13 mouse cellular contexts compared by ENCODE assay signal in the genomic region with DNA sequence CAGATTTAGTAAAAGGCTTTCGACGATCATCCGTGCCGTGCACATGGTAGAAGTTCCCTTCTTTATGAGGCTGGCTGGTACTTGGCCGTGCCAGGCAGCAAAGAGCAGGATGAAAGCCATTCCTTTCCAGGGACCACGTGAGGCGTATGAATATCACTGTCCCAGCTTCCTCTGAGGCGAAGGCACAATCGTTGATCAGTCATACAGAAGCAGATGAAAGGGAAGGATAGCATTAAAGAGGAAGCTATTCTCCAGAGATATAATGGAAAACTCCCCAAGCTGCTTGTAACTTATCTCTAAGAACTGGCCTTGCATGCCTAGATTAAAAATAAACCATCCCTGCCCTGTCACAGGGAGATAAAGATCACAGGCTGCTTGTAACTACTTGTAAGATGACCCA.
"Had no signal": no experiment of that assay in that cellular context is flagged by ENCODE, and none has a peak within 500 bp of the region (broad histone marks: within the 10 kb centered on the region; RNA-seq: fewer than 3 reads in every experiment).

No protein-coding gene starts in this region.

- H3K9me3 ChIP-seq: kidney, embryonic 15.5 days; limb, embryonic 15.5 days; liver, embryonic 12.5 days; neural tube, embryonic 15.5 days had no signal

- H3K36me3 ChIP-seq: kidney, embryonic 15.5 days; limb, embryonic 15.5 days; liver, embryonic 12.5 days; neural tube, embryonic 15.5 days had no signal

- DNase-seq: kidney, adult 2 months; kidney, postnatal 36 days; layer of hippocampus, adult 9-11 months; layer of hippocampus, postnatal 36 days; lung, embryonic 14.5 days; lung, postnatal 10 days; thymus, postnatal 4 days had no signal

- H3K4me2 ChIP-seq: kidney, embryonic 15.5 days; limb, embryonic 15.5 days; liver, embryonic 12.5 days; lung, embryonic 14.5 days; neural tube, embryonic 15.5 days had no signal

- ATAC-seq: liver, embryonic 12.5 days had no signal

- H3K4me3 ChIP-seq: kidney, embryonic 15.5 days; limb, embryonic 15.5 days; liver, embryonic 12.5 days; myocyte; neural tube, embryonic 15.5 days had no signal

- H3K27ac ChIP-seq: kidney, embryonic 15.5 days; limb, embryonic 15.5 days; liver, embryonic 12.5 days; neural tube, embryonic 15.5 days; stomach, postnatal 0 days had no signal

- H3K9ac ChIP-seq: kidney, embryonic 15.5 days; limb, embryonic 15.5 days; liver, embryonic 12.5 days; lung, embryonic 14.5 days; neural tube, embryonic 15.5 days had no signal

- H3K4me1 ChIP-seq: limb, embryonic 15.5 days; liver, embryonic 12.5 days; neural tube, embryonic 15.5 days had no signal

- H3K27me3 ChIP-seq: kidney, embryonic 15.5 days; limb, embryonic 15.5 days; liver, embryonic 12.5 days; neural tube, embryonic 15.5 days had no signal
